Mouse (Mus musculus): ENCODE data around the gene Gm10406. TPM values are rescaled to one million over a fixed set of nuclear protein-coding genes. Genes with fewer than 3 reads are reported as not detected.

The Gm10406 gene
- polyA plus RNA-seq (2015; fragmentation: Nextera tagmentation; extraction: Ambion mirVana) = 0.23 TPM in 1 of 2 replicates, not detected in the other

GRCm38 (mm10) chr14:7026781-7027749 is at the start of gene Gm10406:
Gene Gm10406, minus strand, starts transcription at chr14:7027449.

GRCm38 (mm10) chr14:7044870-7045269 is 17.6 kb upstream of the Gm10406 start, which contains the start of gene Gm3685:
Gene Gm3685, minus strand, starts transcription at chr14:7044970.

GRCm38 (mm10) chr14:6973718-6974117 is 53.5 kb downstream of the Gm10406 start, which contains the start of gene Gm6356:
Gene Gm6356, minus strand, starts transcription at chr14:6973818.

Other genes starting within 250 kb of the Gm10406 start
- not detected in 2 replicates for gene Gm3642, start 187.1 kb downstream of the Gm10406 start, polyA plus RNA-seq (2015; fragmentation: Nextera tagmentation; extraction: Ambion mirVana)
- 1.7 and 2.0 TPM in 2 replicates for gene Gm3667, start 137.5 kb downstream of the Gm10406 start, polyA plus RNA-seq (2015; fragmentation: Nextera tagmentation; extraction: Ambion mirVana)
- not detected in 2 replicates for gene Gm6356, start 53.6 kb downstream of the Gm10406 start, polyA plus RNA-seq (2015; fragmentation: Nextera tagmentation; extraction: Ambion mirVana)
- gene Gm3685, start 17.5 kb upstream of the Gm10406 start, polyA plus RNA-seq (2015; fragmentation: Nextera tagmentation; extraction: Ambion mirVana) = not detected in 2 replicates
- 2.5 TPM in 2 replicates for gene Gm3696, start 73.2 kb upstream of the Gm10406 start, polyA plus RNA-seq (2015; fragmentation: Nextera tagmentation; extraction: Ambion mirVana)
- gene Gm6676, start 98.0 kb upstream of the Gm10406 start, polyA plus RNA-seq (2015; fragmentation: Nextera tagmentation; extraction: Ambion mirVana) = not detected in 2 replicates
- gene Gm3512, start 147.1 kb upstream of the Gm10406 start, polyA plus RNA-seq (2015; fragmentation: Nextera tagmentation; extraction: Ambion mirVana) = 14.9 and 19.4 TPM in 2 replicates
- not detected in 2 replicates for gene Gm16434, start 167.1 kb upstream of the Gm10406 start, polyA plus RNA-seq (2015; fragmentation: Nextera tagmentation; extraction: Ambion mirVana)
- gene Gm3727, start 237.3 kb upstream of the Gm10406 start, polyA plus RNA-seq (2015; fragmentation: Nextera tagmentation; extraction: Ambion mirVana) = not detected in 2 replicates

All from urinary bladder, postnatal 0 days (tissue).